Mouse (Mus musculus) duodenum, adult 2 months (tissue): Measurements from ENCODE around the gene Tek. TPM values are rescaled to one million over a fixed set of nuclear protein-coding genes. Genes with fewer than 3 reads are reported as not detected.

Experiments
- polyA plus RNA-seq: library from polyadenylated mRNA; depleted of rRNA; stranded (reverse); fragments of >200 nt; gene quantifications from 2 replicates; pipeline ENCODE4 v1.2.3, GENCODE M21; 2012; ENCODE audit warnings: low replicate concordance; rRNA removed

Gene Tek
- 0.75 and 0.76 TPM in 2 replicates for polyA plus RNA-seq

GRCm38 (mm10) chr4:94738838-94739731, at the start of gene Tek:
Tek (plus strand) TSS chr4:94739289.

Other genes with a start within 250 kb of the Tek start
- not detected in 2 replicates for gene Gm10306, start 182.7 kb upstream of the Tek start, polyA plus RNA-seq
- 1.2 and 5.7 TPM in 2 replicates for gene Caap1, start 182.5 kb upstream of the Tek start, polyA plus RNA-seq
- 42.6 and 54.4 TPM in 2 replicates for gene Plaa, start 136.0 kb upstream of the Tek start, polyA plus RNA-seq
- gene Ift74, start 124.8 kb upstream of the Tek start, polyA plus RNA-seq: 0.23 TPM in 1 of 2 replicates, not detected in the other
- gene Lrrc19, start 89.1 kb upstream of the Tek start, polyA plus RNA-seq: 1.9 and 2.1 TPM in 2 replicates
- not detected in 2 replicates for gene Eqtn, start 189.6 kb downstream of the Tek start, polyA plus RNA-seq
- 0.38 and 0.85 TPM in 2 replicates for gene Mysm1, start 239.8 kb downstream of the Tek start, polyA plus RNA-seq